Mouse (Mus musculus) left cerebral cortex, adult 18-20 months (tissue): ENCODE results near the gene Cbr3. TPM values are rescaled to one million over a fixed set of nuclear protein-coding genes. Genes with fewer than 3 reads are reported as not detected.
A peak's percentile ranks its signal among the peaks of the same experiment; 100 is the strongest.
"Not testable (repeated sequence)": the region's sequence is repeated elsewhere in the genome, so short reads cannot be mapped to it uniquely, and the experiment has no call there.

ENCODE experiments used
- DNase-seq, 2 experiments: peaks; one replicate each; pipeline ENCODE4 v3.0.0; 2021 to 2022; ENCODE audit warnings: low spot score in 2 of 2, mixed read lengths in 1 of 2
- long read RNA-seq, 2 experiments: library from polyadenylated mRNA; stranded (forward); transcript quantifications; one replicate each; pipeline ENCODE4 v2.0.0; 2021
- total RNA-seq, 2 experiments: library from RNA; stranded (reverse); gene quantifications; 2 replicates each; pipeline ENCODE4 v1.2.3; 2021

Gene Cbr3
- 10 to 100 TPM; 21.2 to 21.8 TPM for total RNA-seq
- long read RNA-seq, experiment 1, transcript Cbr3-201 (3 exons, 1,170 nt) = major isoform, 16 of 16 reads
- long read RNA-seq, experiment 1, partial matches to known transcripts = 0 of 16 reads
- long read RNA-seq, experiment 1, other reads (novel, unspliced or antisense) = 0 of 16 reads
- long read RNA-seq, experiment 2, transcript Cbr3-201 (3 exons, 1,170 nt) = major isoform, 14 of 15 reads
- long read RNA-seq, experiment 2, partial matches to known transcripts = 0 of 15 reads
- long read RNA-seq, experiment 2, other reads (novel, unspliced or antisense) = 1 of 15 reads

DNA sequence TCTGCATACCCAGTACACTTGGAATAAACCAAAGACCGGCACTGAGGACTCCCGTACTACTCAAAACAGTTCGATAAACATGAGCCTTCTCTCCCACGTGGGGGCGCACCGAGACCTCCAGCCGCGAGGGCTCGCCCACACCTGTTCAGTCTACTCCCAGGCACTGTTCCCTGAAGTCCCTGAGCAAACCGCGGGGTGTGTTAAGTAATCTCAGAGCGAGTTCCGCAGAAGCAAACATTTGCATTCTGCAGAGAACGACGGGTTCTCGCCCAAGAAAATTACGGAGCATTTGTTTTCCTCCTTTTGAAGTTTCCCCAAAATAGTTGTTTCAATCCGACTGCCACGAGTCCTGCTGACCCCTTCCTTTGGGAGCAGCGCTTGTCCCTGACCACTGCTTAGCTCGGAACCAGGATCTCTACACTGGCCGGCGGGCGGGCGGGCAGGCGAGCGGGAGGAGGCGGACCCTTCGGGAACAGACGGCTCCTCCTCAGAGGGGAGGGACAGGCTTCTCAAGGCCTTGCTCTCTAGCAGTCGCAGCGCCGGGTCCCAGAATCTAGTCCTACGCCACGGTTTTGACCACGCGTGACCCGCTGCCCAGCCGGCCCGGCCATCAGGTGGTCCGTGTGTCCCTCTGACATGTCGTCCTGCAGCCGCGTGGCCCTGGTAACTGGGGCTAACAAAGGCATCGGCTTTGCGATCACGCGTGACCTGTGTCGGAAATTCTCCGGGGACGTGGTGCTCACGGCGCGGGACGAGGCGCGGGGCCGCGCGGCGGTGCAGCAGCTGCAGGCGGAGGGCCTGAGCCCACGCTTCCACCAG, at the start of gene Cbr3:
Gene Cbr3 (plus strand): TSS at position 527 of the 819 bp plus-strand sequence.
- DNase-seq = peak; percentile 65 to 79

GRCm38 (mm10) chr16:93644006-93644405, 39.0 kb upstream of the Cbr3 start:
- DNase-seq = no peak

DNA sequence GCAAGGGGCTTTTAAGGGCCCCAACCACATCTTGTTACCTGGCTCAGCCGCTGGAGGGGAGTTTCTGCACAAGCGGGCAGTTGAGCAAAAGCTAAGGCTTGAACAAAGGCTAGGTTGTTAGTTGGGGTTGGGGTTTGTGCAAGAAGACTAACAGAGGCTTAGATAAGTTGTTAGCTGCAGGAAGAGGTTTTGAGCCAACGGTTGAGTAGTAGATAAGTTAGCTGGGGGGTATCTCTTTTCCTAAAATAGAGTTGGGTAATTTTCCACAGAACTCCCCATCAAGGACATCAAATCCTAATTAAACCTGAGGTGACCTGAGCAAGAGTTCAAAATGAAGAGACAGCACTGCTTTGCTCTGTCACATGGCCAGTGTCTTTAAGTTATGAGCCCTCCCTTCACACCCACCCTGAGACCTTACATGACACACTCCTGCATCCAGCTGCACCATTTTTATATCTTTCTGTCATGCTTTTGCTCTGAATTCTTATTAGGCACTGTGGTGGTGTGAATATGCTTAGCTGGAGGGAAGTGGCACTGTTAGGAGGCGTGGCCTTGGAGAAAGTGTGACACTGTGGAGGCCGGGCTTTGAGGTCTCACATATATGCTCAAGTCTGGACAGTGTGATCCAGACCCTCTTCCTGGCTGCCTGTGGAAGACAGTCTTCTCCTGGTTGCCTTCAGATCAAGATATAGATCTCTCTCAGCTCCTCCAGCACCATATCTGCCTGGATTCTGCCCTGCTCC, 34.4 kb upstream of the Cbr3 start:
- DNase-seq = no peak

DNA sequence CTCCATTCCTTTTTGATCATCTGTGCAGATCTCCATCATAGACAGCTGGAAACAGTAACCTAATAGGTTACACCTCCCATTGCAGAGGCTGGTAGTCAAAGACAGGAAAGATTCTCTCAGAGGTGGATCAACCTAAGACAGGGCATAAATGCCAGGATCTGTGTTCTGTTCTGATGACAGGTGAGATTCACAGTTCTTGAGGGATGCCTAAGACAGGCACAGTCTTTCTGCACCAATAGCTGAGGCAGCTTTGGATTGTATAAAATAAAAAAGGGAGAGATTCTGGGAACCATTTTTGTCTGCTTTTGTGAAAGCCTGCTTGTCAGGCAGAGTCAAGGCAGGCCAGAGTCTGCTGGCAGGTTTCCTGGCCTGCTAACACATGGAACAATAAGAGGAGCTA, 15.0 kb upstream of the Cbr3 start:
- no peak for DNase-seq

- no peak for DNase-seq
Measured at GRCm38 (mm10) chr16:93669521-93669920, 13.5 kb upstream of the Cbr3 start.

DNA sequence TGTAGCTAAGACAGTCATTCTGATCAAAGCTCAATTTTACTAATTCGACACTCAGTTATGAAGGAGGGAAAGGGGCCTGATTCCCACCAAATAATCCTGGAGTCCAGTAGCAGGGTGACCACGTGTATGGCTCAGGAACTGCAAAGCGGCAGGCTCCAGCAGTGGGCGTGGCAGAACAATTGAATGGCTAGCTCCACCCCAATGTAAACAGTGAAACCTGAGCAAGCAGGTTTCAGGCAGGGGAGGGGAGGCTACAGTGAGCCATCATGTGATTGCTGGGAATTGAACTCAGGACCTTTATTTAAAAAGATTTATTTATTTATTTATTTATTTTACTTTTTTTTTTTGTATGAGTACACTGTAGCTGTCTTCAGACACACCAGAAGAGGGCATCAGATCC, 12.5 kb upstream of the Cbr3 start:
- DNase-seq = not testable (repeated sequence)

DNA sequence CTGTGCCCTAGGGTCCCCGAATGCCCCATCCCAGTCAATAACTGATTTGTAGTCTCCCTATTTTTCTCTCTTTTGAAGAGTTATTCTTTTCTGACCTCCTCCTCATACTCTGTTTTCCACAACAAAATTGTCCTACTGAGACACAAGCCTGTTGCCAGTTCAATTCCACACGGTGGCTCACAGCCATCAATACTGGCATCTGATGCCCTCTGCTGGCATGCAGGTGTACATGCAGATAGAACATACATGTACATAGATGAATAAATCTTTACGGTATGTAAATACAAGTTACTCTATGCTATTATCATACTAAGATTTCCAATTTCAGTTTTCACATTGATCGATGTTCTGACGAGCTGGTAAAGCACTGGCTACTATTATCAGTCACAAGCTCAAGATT, 12.0 kb upstream of the Cbr3 start:
- DNase-seq = no peak

DNA sequence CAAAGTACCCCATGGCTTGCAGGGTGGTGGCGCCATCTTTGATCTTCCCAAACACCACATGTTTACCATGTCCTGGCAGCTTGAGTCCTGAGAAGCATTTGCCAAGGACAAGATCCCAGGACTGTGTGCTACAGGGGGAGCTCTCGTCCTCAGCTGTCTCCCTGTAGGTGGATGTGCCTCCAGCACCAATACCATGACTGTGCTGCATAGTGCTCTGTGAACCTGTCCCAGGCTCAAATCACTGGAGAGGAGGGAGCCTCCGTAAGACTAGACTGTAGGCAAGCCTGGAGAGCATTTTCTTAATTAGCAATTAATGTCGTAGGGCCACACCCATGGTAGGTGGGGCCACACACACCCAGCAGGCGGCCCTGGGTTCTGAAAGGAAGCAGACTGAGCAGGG, 6.6 kb upstream of the Cbr3 start:
- no peak for DNase-seq

GRCm38 (mm10) chr16:93678206-93678605, 4.8 kb upstream of the Cbr3 start:
- DNase-seq = no peak

DNA sequence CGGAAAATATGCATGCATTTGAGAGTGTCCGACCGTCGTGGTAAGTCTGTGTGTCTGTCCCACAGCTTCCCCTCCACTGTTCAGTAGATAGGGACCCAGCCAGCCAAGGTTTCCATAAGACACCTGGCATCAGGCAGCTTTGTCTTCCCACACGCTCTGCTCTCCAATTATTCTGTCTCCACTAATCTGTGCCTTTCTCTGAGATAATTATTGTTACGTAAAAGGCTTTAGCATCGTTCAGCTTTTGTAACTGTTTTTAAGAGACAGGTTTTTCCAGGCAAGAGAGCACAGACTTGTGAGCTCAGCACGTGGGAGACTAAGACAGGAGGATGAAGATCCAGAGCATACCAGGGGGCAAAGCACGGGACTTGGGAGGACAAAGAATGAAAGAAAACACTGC, 3.9 kb upstream of the Cbr3 start:
- DNase-seq = no peak

- no peak for DNase-seq
Measured at GRCm38 (mm10) chr16:93682156-93682688, 793 bp upstream of the Cbr3 start.

DNA sequence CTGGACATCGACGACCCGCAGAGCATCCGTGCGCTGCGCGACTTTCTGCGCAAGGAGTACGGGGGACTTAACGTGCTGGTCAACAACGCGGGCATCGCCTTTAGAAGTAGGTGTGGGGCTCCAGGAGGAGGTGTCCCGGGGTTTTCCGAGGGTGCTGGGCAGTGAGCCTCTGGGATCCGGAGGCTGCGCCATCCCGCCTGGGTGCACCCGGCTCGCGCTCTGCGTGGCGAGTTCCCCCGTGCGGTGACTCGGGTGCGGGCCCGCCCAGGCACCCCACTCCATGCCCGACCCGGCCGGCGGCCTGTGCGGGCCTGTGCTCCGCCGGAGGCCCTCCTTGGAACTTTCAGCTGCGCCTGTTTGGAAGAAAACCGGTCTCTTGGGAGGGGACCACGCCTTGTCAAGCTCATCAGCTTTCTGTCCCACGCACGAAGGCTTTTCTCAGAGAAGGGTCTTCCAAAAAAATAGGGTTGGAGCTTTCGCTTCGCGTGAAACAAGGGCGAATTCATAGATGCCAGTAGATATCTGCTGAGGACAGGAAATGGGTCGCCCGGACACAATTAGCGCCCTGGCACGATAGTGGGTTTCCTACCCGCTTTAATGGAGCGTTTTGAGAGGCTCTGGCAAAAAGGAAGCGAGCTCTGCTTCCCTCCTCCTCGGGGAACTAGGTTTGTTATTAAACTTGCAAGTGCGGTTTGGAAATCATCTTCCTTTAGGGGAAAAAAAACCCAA, 657 bp downstream of the Cbr3 start:
- peak in 1 of 2 experiments; percentile 32 for DNase-seq

DNA sequence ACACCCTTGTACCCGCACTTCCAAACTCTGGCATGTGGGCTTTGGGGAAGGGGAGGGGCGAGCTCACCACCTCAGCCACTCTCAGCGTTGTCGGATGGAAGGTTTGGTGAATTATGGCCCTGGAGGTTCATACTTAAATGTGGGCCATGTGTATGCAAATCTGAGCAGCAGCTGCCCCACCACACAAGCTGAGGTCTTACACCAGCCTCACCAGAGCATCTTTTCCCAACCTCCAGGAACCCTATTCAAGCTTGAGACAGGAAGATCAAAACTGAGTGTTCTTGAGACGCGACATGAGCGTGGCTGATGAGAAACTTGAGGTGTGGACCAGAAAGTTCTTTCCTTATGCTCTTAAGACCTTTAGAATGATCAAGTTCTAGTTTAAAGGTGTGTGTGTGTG, 1.4 kb downstream of the Cbr3 start:
- no peak for DNase-seq

DNA sequence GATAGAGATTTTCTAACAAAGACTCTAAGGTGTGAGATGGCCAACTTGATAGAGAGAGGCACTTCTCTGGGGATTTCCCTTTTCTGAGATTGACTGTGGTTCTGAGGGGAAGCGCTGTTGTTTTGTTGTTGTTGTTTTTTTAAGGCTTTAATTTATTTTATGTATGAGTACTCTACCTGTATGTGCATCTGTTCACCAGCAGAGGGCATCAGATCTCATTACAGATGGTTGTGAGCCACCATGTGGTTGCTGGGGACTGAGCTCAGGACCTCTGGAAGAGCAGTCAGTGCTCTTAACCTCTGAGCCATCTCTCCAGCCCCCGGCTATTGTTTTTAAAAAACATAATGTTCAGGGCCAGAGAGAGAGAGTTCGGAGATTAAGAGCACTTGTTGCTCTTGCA, 2.8 kb downstream of the Cbr3 start:
- DNase-seq = not testable (repeated sequence)

DNA sequence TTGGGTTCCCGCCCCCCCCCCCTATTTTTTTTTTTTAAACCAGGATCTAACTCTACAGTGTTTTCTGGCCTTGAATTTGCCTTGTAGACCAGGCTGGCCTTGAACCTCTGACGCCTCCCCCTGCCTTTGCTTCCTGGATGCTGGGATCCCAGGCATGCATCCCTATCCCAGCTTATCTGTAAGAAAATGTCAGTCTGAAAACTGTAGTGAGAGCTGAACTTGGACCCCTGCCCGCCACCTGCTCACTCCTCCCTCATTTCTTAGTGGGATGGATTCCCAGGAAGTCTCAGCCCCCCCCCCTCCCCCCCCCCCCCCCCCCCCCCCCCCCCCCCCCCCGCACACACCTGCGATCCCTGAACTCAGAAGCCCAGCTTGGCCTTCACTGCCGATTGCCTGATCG, 3.4 kb downstream of the Cbr3 start:
- DNase-seq = no peak

- no peak for DNase-seq
Measured at GRCm38 (mm10) chr16:93686945-93687344, 3.9 kb downstream of the Cbr3 start.

- no peak for DNase-seq
Measured at GRCm38 (mm10) chr16:93691206-93691841, 8.3 kb downstream of the Cbr3 start.

GRCm38 (mm10) chr16:93692744-93693143, 9.7 kb downstream of the Cbr3 start:
- DNase-seq = no peak

- no peak for DNase-seq
Measured at GRCm38 (mm10) chr16:93707116-93707515, 24.1 kb downstream of the Cbr3 start.

DNA sequence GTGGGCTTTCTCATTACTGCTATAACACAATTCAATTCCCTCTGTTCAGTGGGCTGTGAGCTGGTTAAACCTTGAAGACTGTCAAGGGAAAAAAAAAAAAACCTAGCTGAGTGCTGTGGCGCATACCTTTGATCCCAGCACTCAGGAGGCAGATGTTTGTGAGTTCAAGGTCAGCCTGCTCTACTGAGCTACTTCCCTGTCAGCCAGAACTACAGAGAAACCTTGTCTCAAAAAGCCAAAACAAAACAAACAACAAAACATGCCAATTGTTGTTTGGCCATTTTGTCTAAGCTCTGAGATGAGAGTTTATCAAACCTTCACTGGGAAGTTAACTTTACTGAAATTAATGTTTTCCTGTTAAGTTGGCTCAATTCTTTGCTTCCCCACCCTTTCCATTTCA, 26.2 kb downstream of the Cbr3 start:
- no peak for DNase-seq
